ENCODE assay signal across 7 mouse cellular contexts in the genomic region with DNA sequence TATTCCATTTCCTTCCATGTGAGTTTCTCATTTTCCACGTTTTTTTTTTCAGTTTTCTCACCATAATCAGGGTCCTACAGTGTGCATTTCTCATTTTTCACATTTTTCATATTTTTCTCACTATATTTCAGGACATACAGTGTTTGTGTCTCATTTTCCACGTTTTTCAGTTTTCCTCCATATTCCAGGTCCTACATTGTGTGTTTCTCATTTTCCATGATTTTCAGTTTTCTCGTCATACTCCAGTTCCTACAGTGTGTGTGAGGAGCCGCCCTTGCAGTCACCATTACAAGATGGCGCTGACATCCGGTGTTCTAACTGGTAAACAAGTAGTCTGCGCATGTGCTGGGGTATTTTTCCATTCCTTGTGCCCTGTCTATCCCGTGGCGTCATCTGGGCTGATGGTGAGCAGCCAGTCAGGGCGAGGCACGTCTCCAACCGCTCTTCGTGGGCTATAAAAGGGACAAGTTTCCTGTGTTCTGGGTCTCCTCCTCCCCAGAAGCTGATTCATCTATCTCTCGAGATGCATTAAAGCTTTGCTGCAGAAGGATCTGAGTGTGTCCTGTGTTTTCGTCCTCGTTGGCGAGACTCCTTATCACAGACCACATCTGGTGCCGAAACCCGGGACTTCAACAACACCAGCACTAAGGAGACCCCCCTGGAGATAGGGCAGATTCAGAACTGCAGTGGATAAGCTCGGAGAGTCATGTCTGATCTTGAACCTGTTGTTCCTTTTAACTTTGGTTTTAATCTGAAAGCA.
DNase-seq lines count a peak whose midpoint lies in the region; ATAC-seq and TF ChIP-seq lines count a peak whose summit lies in the region.
"Not testable (repeated sequence)": the region's sequence is repeated elsewhere in the genome, so short reads cannot be mapped to it uniquely, and the experiment has no call there.

No protein-coding gene starts in this region.

- peak; percentile 38 for ATAC-seq in granulocyte monocyte progenitor cell, adult 5-6 weeks (replicated peaks; ENCODE audit: poor library complexity, severe bottlenecking)
- ATAC-seq in lung, postnatal 0 days = not testable (repeated sequence)

- peak; percentile 96 for DNase-seq in CD4-positive helper T cell, adult 2 months (ENCODE audit: low read depth, low spot score)
- peak; percentile 96 for DNase-seq in T-cell, adult 2 months (ENCODE audit: low spot score)
- DNase-seq in liver, adult 2 months (ENCODE audit: extremely low read depth, low read depth, low spot score) = not testable (repeated sequence)
- peak; percentile 5 for DNase-seq in lung, postnatal 0 days (ENCODE audit: low spot score)
- DNase-seq in naive thymus-derived CD4-positive, alpha-beta T cell, adult 2 months (ENCODE audit: low read depth) = peak; percentile 94
- peak; percentile 66 for DNase-seq in testis, postnatal 10 days (ENCODE audit: low spot score)

- H3K79me2 ChIP-seq in liver, adult 2 months (ENCODE audit: control insufficient read depth, insufficient read depth, low read length) = not testable (repeated sequence)

- TF ChIP-seq CTCF in liver, adult 2 months (IDR thresholded peaks at IDR 0.05; ENCODE audit: low read depth, low read length); lung, postnatal 0 days (IDR thresholded peaks at IDR 0.05): not testable (repeated sequence)

- not testable (repeated sequence) for H3K36me3 ChIP-seq in liver, adult 2 months (ENCODE audit: control insufficient read depth, insufficient read depth, low read length); lung, postnatal 0 days (ENCODE audit: insufficient read depth, low read length)

- TF ChIP-seq POLR2A in liver, adult 2 months (IDR thresholded peaks at IDR 0.05; ENCODE audit: extremely low read depth, insufficient read depth, low read length) = not testable (repeated sequence)

- not testable (repeated sequence) for TF ChIP-seq EP300 in lung, postnatal 0 days (IDR thresholded peaks at IDR 0.05)

- H3K4me3 ChIP-seq in liver, adult 2 months (ENCODE audit: insufficient read depth, low read depth, low read length); lung, postnatal 0 days (ENCODE audit: low read depth, low read length): not testable (repeated sequence)

- not testable (repeated sequence) for H3K4me1 ChIP-seq in liver, adult 2 months (ENCODE audit: control insufficient read depth, insufficient read depth, low read length); lung, postnatal 0 days (ENCODE audit: insufficient read depth, low read depth, low read length)

- H3K9me3 ChIP-seq in lung, postnatal 0 days (ENCODE audit: low read length) = peaks cover 31% of the 10 kb centered on the region

- peak overlapping the region; percentile 42; the same call in 1 of the 2 replicates for H3K27ac ChIP-seq in liver, adult 2 months (replicated peaks; ENCODE audit: insufficient read depth, low read depth, low read length)
- not testable (repeated sequence) for H3K27ac ChIP-seq in lung, postnatal 0 days (ENCODE audit: low read length)

- H3K27me3 ChIP-seq in liver, adult 2 months (ENCODE audit: control insufficient read depth, insufficient read depth, low read length); lung, postnatal 0 days (replicated peaks; ENCODE audit: insufficient read depth, low read length): not testable (repeated sequence)

- H3K9ac ChIP-seq in liver, adult 2 months (ENCODE audit: low read depth, low read length); lung, postnatal 0 days (replicated peaks; ENCODE audit: low read depth): not testable (repeated sequence)

- not testable (repeated sequence) for H3K4me2 ChIP-seq in lung, postnatal 0 days (replicated peaks; ENCODE audit: low read depth, low read length)

- 80% methylated on average over 20 of the region's 20 CpGs for WGBS in liver, adult 2 months
- WGBS in lung, postnatal 0 days = 80% methylated on average over 20 of the region's 20 CpGs
